In genomic region chr4:133496738-133497445, GRCm38 (mm10) we compare ENCODE assay signal across 12 mouse cellular contexts. TPM values are rescaled to one million over a fixed set of nuclear protein-coding genes. Genes with fewer than 3 reads are reported as not detected.
DNase-seq lines count a peak whose midpoint lies in the region; ATAC-seq and TF ChIP-seq lines count a peak whose summit lies in the region.
"Had no signal": no experiment of that assay in that cellular context is flagged by ENCODE, and none has a peak within 500 bp of the region (broad histone marks: within the 10 kb centered on the region; RNA-seq: fewer than 3 reads in every experiment).

No protein-coding gene starts in this region.

- H3K4me3 ChIP-seq in layer of hippocampus, adult 2 months, result peak overlapping the region; percentile 70
- peak overlapping the region; percentile 48 for H3K4me3 ChIP-seq in hindbrain, embryonic 14.5 days (replicated peaks; ENCODE audit: low read length)
- H3K4me3 ChIP-seq in olfactory bulb, adult 2 months (ENCODE audit: insufficient read depth, low read depth, low read length), result peak overlapping the region; percentile 83

- no peak for ATAC-seq in hindbrain, embryonic 14.5 days (ENCODE audit: low FRiP score)
- ATAC-seq in megakaryocyte, adult 5-6 weeks (ENCODE audit: poor library complexity, severe bottlenecking), result no peak
- ATAC-seq: Patski had no signal

- H3K4me1 ChIP-seq in hindbrain, embryonic 14.5 days (replicated peaks; ENCODE audit: control insufficient read depth, insufficient read depth, low read length), result peaks cover 13% of the 10 kb centered on the region; the same call in 1 of the 2 replicates
- H3K4me1 ChIP-seq in olfactory bulb, adult 2 months (ENCODE audit: control insufficient read depth, insufficient read depth, low read length), result peaks cover 31% of the 10 kb centered on the region

- H3K4me2 ChIP-seq in hindbrain, embryonic 14.5 days (replicated peaks), result peak overlapping the region; percentile 78

- no peaks in the 10 kb centered on the region for H3K9me3 ChIP-seq in hindbrain, embryonic 14.5 days (ENCODE audit: control insufficient read depth, low read length)

- H3K27ac ChIP-seq in layer of hippocampus, adult 2 months, result peak overlapping the region; percentile 86
- H3K27ac ChIP-seq in hindbrain, embryonic 14.5 days, result no peak overlapping the region
- no peak overlapping the region for H3K27ac ChIP-seq in olfactory bulb, adult 2 months (ENCODE audit: insufficient read depth, low read depth, low read length)

- peaks cover 72% of the 10 kb centered on the region for H3K27me3 ChIP-seq in hindbrain, embryonic 14.5 days (ENCODE audit: control insufficient read depth, insufficient read depth, low read length)

- H3K9ac ChIP-seq in hindbrain, embryonic 14.5 days, result no peak overlapping the region

- WGBS in hindbrain, embryonic 14.5 days, result 33% methylated on average over 6 of the region's 6 CpGs
- WGBS in olfactory bulb, adult 2 months, result 24% methylated on average over 6 of the region's 6 CpGs

- no peak for TF ChIP-seq CTCF in layer of hippocampus, adult 2 months (conservative IDR thresholded peaks at IDR 0.05)
- no peak for TF ChIP-seq CTCF in olfactory bulb, adult 2 months (IDR thresholded peaks at IDR 0.05; ENCODE audit: insufficient read depth, low read depth, low read length)

- no peak for DNase-seq in layer of hippocampus, adult 2 months (ENCODE audit: low spot score in 2 of 2)
- DNase-seq in layer of hippocampus, adult 18-20 months (ENCODE audit: low spot score in 2 of 2), result no peak
- peak; percentile 56 to 59 for DNase-seq in cerebellum, postnatal 36 days
- no peak for DNase-seq in hindbrain, embryonic 14.5 days (ENCODE audit: low spot score)
- DNase-seq in embryo, embryonic 10.5 days (ENCODE audit: low spot score), result no peak
- DNase-seq in right cerebral cortex, postnatal 36 days (ENCODE audit: low spot score in 2 of 2), result no peak
- DNase-seq: kidney, adult 18-20 months; spleen, adult 18-20 months had no signal

- TF ChIP-seq POLR2A in olfactory bulb, adult 2 months (IDR thresholded peaks at IDR 0.05; ENCODE audit: insufficient read depth, low read depth, low read length), result no peak

- no peaks in the 10 kb centered on the region for H3K36me3 ChIP-seq in hindbrain, embryonic 14.5 days (replicated peaks; ENCODE audit: control insufficient read depth, insufficient read depth)

RNA-seq across cellular contexts. Expression of gene Trnp1, which starts 1.5 kb away (rescaled TPM):
- 100 to 1,000 TPM; 154 to 165 TPM for total RNA-seq in layer of hippocampus, adult 2 months (2021)
- 100 to 1,000 TPM; 178 to 179 TPM for total RNA-seq in layer of hippocampus, adult 18-20 months (2021)
- polyA plus RNA-seq in hindbrain, embryonic 14.5 days (2014; fragmentation: Nextera tagmentation; extraction: Ambion mirVana), result 12.3 and 14.8 TPM in 2 replicates
- polyA plus RNA-seq in olfactory bulb, adult 2 months (2012; ENCODE audit: insufficient read depth, insufficient read length, low replicate concordance, missing spikeins), result not detected in 2 replicates
- total RNA-seq in megakaryocyte, adult 5-6 weeks (2015), result not detected in 2 replicates
- not detected in 2 replicates for total RNA-seq in megakaryocyte, adult 5-6 weeks (2017)
- total RNA-seq: megakaryocyte progenitor cell, adult 5-6 weeks had no signal

RNA-seq across cellular contexts. Expression of gene Tent5b, which starts 17.0 kb away (rescaled TPM):
- total RNA-seq in layer of hippocampus, adult 2 months (2021), result not detected
- total RNA-seq in layer of hippocampus, adult 18-20 months (2021), result not detected
- 0.09 and 0.16 TPM in 2 replicates for polyA plus RNA-seq in hindbrain, embryonic 14.5 days (2014; fragmentation: Nextera tagmentation; extraction: Ambion mirVana)
- polyA plus RNA-seq in olfactory bulb, adult 2 months (2012; ENCODE audit: insufficient read depth, insufficient read length, low replicate concordance, missing spikeins), result not detected in 2 replicates
- not detected in 2 replicates for total RNA-seq in megakaryocyte, adult 5-6 weeks (2015)
- not detected in 2 replicates for total RNA-seq in megakaryocyte, adult 5-6 weeks (2017)
- total RNA-seq: megakaryocyte progenitor cell, adult 5-6 weeks had no signal

RNA-seq across cellular contexts. Expression of gene Kdf1, which starts 21.9 kb away (rescaled TPM):
- under 1 TPM in 1 of 2 experiments, not detected in 1; 0.34 TPM for total RNA-seq in layer of hippocampus, adult 2 months (2021)
- total RNA-seq in layer of hippocampus, adult 18-20 months (2021), result under 1 TPM in 1 of 2 experiments, not detected in 1; 0.37 TPM
- 0.16 TPM in 1 of 2 replicates, not detected in the other for polyA plus RNA-seq in hindbrain, embryonic 14.5 days (2014; fragmentation: Nextera tagmentation; extraction: Ambion mirVana)
- not detected in 2 replicates for polyA plus RNA-seq in olfactory bulb, adult 2 months (2012; ENCODE audit: insufficient read depth, insufficient read length, low replicate concordance, missing spikeins)
- total RNA-seq in megakaryocyte, adult 5-6 weeks (2015), result not detected in 2 replicates
- total RNA-seq in megakaryocyte, adult 5-6 weeks (2017), result not detected in 2 replicates
- total RNA-seq: megakaryocyte progenitor cell, adult 5-6 weeks had no signal

RNA-seq across cellular contexts. Expression of gene Nudc, which starts 48.9 kb away (rescaled TPM):
- 100 to 1,000 TPM; 123 to 128 TPM for total RNA-seq in layer of hippocampus, adult 2 months (2021)
- total RNA-seq in layer of hippocampus, adult 18-20 months (2021), result 100 to 1,000 TPM; 135 to 141 TPM
- 170 and 176 TPM in 2 replicates for polyA plus RNA-seq in hindbrain, embryonic 14.5 days (2014; fragmentation: Nextera tagmentation; extraction: Ambion mirVana)
- polyA plus RNA-seq in olfactory bulb, adult 2 months (2012; ENCODE audit: insufficient read depth, insufficient read length, low replicate concordance, missing spikeins), result 355 TPM in 1 of 2 replicates, not detected in the other
- total RNA-seq in megakaryocyte, adult 5-6 weeks (2015), result 76.9 and 82.3 TPM in 2 replicates
- 114 and 120 TPM in 2 replicates for total RNA-seq in megakaryocyte, adult 5-6 weeks (2017)

RNA-seq across cellular contexts. Expression of gene Nr0b2, which starts 56.3 kb away (rescaled TPM):
- not detected for total RNA-seq in layer of hippocampus, adult 2 months (2021)
- total RNA-seq in layer of hippocampus, adult 18-20 months (2021), result not detected
- not detected in 2 replicates for polyA plus RNA-seq in hindbrain, embryonic 14.5 days (2014; fragmentation: Nextera tagmentation; extraction: Ambion mirVana)
- polyA plus RNA-seq in olfactory bulb, adult 2 months (2012; ENCODE audit: insufficient read depth, insufficient read length, low replicate concordance, missing spikeins), result not detected in 2 replicates
- total RNA-seq in megakaryocyte, adult 5-6 weeks (2015), result 0.23 and 1.5 TPM in 2 replicates
- 0.20 TPM in 1 of 2 replicates, not detected in the other for total RNA-seq in megakaryocyte, adult 5-6 weeks (2017)
- polyA plus RNA-seq: Patski had no signal

Comparison
In these comparisons a context has a peak if more than half of its experiments do, and no peak if none do; other contexts are left out.
1. DNase-seq: peak in cerebellum, postnatal 36 days (2 of 2); none in layer of hippocampus, adult 2 months (0 of 2), layer of hippocampus, adult 18-20 months (0 of 2), hindbrain, embryonic 14.5 days (single experiment), embryo, embryonic 10.5 days (single experiment) and right cerebral cortex, postnatal 36 days (0 of 2).
2. RNA of gene Trnp1, which starts 1.5 kb away (total RNA-seq): 178 to 179 TPM in layer of hippocampus, adult 18-20 months and 154 to 165 TPM in layer of hippocampus, adult 2 months; not detected in megakaryocyte, adult 5-6 weeks; every median in the first group is over 100 times any median in the second.
3. Peak in every context shown above with its lines, with median percentiles within 50 percentile points of each other: H3K4me3 ChIP-seq.